Mouse (Mus musculus) ovary, adult 2 months (tissue): ENCODE measurements around the gene Aatk. TPM values are rescaled to one million over a fixed set of nuclear protein-coding genes. Genes with fewer than 3 reads are reported as not detected.

Source experiments
- polyA plus RNA-seq: library from polyadenylated mRNA; depleted of rRNA; stranded (reverse); fragments of >200 nt; gene quantifications from 2 replicates; pipeline ENCODE4 v1.2.3, GENCODE M21; 2012; rRNA removed

The Aatk gene
- 12.1 and 12.9 TPM in 2 replicates for polyA plus RNA-seq

GRCm38 (mm10) chr11:120046553-120047191 is at the start of gene Aatk:
Gene Aatk (minus strand): TSS chr11:120047167.

GRCm38 (mm10) chr11:120086702-120087152 is 39.8 kb upstream of the Aatk start, which contains the start of gene Cep131:
Gene Cep131 (minus strand): TSS chr11:120086827.

Other genes starting within 250 kb of the Aatk start
- 68.5 and 82.9 TPM in 2 replicates for gene Chmp6, start 133.7 kb downstream of the Aatk start, polyA plus RNA-seq
- 64.1 and 66.1 TPM in 2 replicates for gene Baiap2, start 104.4 kb downstream of the Aatk start, polyA plus RNA-seq
- gene Cep131, start 39.7 kb upstream of the Aatk start, polyA plus RNA-seq, result 29.9 and 36.9 TPM in 2 replicates
- gene Tepsin, start 51.6 kb upstream of the Aatk start, polyA plus RNA-seq, result 43.9 and 58.4 TPM in 2 replicates
- gene Ndufaf8, start 51.8 kb upstream of the Aatk start, polyA plus RNA-seq, result 63.7 and 66.4 TPM in 2 replicates
- gene Slc38a10, start 104.2 kb upstream of the Aatk start, polyA plus RNA-seq, result 224 and 236 TPM in 2 replicates
- gene Bahcc1, start 185.8 kb upstream of the Aatk start, polyA plus RNA-seq, result 14.1 and 16.5 TPM in 2 replicates